Mouse (Mus musculus) lung, embryonic 14.5 days (tissue): ENCODE results near the gene Cdc42ep2. TPM values are rescaled to one million over a fixed set of nuclear protein-coding genes. Genes with fewer than 3 reads are reported as not detected.

Source experiments
- ATAC-seq: fragments of 200-750 bp; cut with Nextera tagmentation; 2 replicates; pipeline ENCODE4 v1.8.0; 2017; ENCODE audit warnings: mild to moderate bottlenecking, moderate TSS enrichment, moderate library complexity; ENCODE audit not compliant: insufficient read depth
- DNase-seq: peaks from one replicate; pipeline ENCODE4 v3.0.0-alpha.2; 2015
- H3K27ac ChIP-seq: fragments of 300-500 bp; sonication (generic); 2 replicates; pipeline ENCODE4 v1.5.1; 2014; ENCODE audit warnings: low read depth, mild to moderate bottlenecking, moderate library complexity
- H3K27me3 ChIP-seq: fragments of 300-500 bp; sonication (generic); 2 replicates; pipeline ENCODE4 v1.6.1; 2014; ENCODE audit warnings: low read length, control low read depth; ENCODE audit not compliant: insufficient read depth
- H3K36me3 ChIP-seq: fragments of 300-500 bp; sonication (generic); 2 replicates; pipeline ENCODE4 v1.6.1; 2014; ENCODE audit warnings: control low read depth; ENCODE audit not compliant: insufficient read depth
- H3K4me1 ChIP-seq: fragments of 300-500 bp; sonication (generic); 2 replicates; pipeline ENCODE4 v1.6.1; 2014; ENCODE audit warnings: antibody characterized with exemption, control low read depth; ENCODE audit not compliant: insufficient read depth
- H3K4me2 ChIP-seq: fragments of 300-500 bp; sonication (generic); 2 replicates; pipeline ENCODE4 v1.6.1; 2014; ENCODE audit warnings: mild to moderate bottlenecking
- H3K4me3 ChIP-seq: fragments of 300-500 bp; sonication (generic); 2 replicates; pipeline ENCODE4 v1.5.1; 2014; ENCODE audit warnings: low read depth, low read length
- H3K9ac ChIP-seq: fragments of 300-500 bp; sonication (generic); 2 replicates; pipeline ENCODE4 v1.6.1; 2014
- H3K9me3 ChIP-seq: fragments of 300-500 bp; sonication (generic); 2 replicates; pipeline ENCODE4 v1.6.1; 2016; ENCODE audit warnings: low read depth, low read length, control low read depth
- CTCF ChIP-seq: IDR thresholded peaks from 2 replicates; pipeline ENCODE4 v1.5.1; 2016; ENCODE audit warnings: antibody characterized with exemption, low read depth
- WGBS: fragments of 180-500 bp; shearing (Covaris S2); extraction: QIAGEN DNeasy Blood & Tissue Kit; methylation state at CpG from one replicate; pipeline ENCODE4 v1.1.7; 2014; 5-methylcytosine and 5-hydroxymethylcytosine counted together
- polyA plus RNA-seq: library from polyadenylated mRNA; unstranded; fragments of >200 nt; fragmentation: Nextera tagmentation; extraction: Ambion mirVana; gene quantifications from 2 replicates; pipeline ENCODE4 v1.2.1, GENCODE M21; 2014

Gene Cdc42ep2
- polyA plus RNA-seq, 1 experiment from 2014 or later, result 9.9 TPM

GRCm38 (mm10) chr19:5943404-5943803, 18.8 kb upstream of the Cdc42ep2 start:
- ATAC-seq (no peak), DNase-seq (no peak)
- Histone ChIP-seq H3K27ac (no peak overlapping the region), H3K9me3 (no peaks in the 10 kb centered on the region), H3K9ac (no peak overlapping the region), H3K36me3 (peaks cover 68% of the 10 kb centered on the region), H3K27me3 (no peaks in the 10 kb centered on the region), H3K4me3 (no peak overlapping the region), H3K4me2 (no peak overlapping the region), H3K4me1 (peaks cover 21% of the 10 kb centered on the region)
- TF ChIP-seq CTCF, result no peak
- WGBS, result 93% methylated on average over 15 of the region's 15 CpGs

GRCm38 (mm10) chr19:5942581-5942980, 18.0 kb upstream of the Cdc42ep2 start:
- DNase-seq (no peak), ATAC-seq (no peak)
- H3K9ac ChIP-seq, result no peak overlapping the region
- H3K4me2 ChIP-seq, result no peak overlapping the region
- H3K36me3 ChIP-seq, result peaks cover 60% of the 10 kb centered on the region
- no peaks in the 10 kb centered on the region for H3K9me3 ChIP-seq
- H3K4me3 ChIP-seq, result no peak overlapping the region
- no peaks in the 10 kb centered on the region for H3K27me3 ChIP-seq
- 82% methylated on average over 7 of the region's 7 CpGs for WGBS
- H3K27ac ChIP-seq, result no peak overlapping the region
- peaks cover 29% of the 10 kb centered on the region for H3K4me1 ChIP-seq
- no peak for TF ChIP-seq CTCF

GRCm38 (mm10) chr19:5940656-5941055, 16.0 kb upstream of the Cdc42ep2 start:
- ATAC-seq (no peak), DNase-seq (no peak)
- H3K4me2 ChIP-seq, result no peak overlapping the region
- H3K27ac ChIP-seq, result peak overlapping the region; percentile 44; the same call in 1 of the 2 replicates
- TF ChIP-seq CTCF, result no peak
- peaks cover 46% of the 10 kb centered on the region for H3K36me3 ChIP-seq
- no peak overlapping the region for H3K9ac ChIP-seq
- no peak overlapping the region for H3K4me3 ChIP-seq
- H3K4me1 ChIP-seq, result peaks cover 35% of the 10 kb centered on the region
- no peaks in the 10 kb centered on the region for H3K9me3 ChIP-seq
- H3K27me3 ChIP-seq, result no peaks in the 10 kb centered on the region
- WGBS, result 91% methylated on average over 10 of the region's 10 CpGs

- Histone ChIP-seq H3K27ac (no peak overlapping the region; the same call in 1 of the 2 replicates), H3K4me3 (no peak overlapping the region), H3K4me2 (no peak overlapping the region), H3K9me3 (no peaks in the 10 kb centered on the region), H3K36me3 (peaks cover 46% of the 10 kb centered on the region), H3K27me3 (no peaks in the 10 kb centered on the region), H3K4me1 (peaks cover 34% of the 10 kb centered on the region), H3K9ac (no peak overlapping the region)
- DNase-seq (peak; percentile 79), ATAC-seq (peak; percentile 20; the same call in 1 of the 2 replicates)
- TF ChIP-seq CTCF, result no peak
- WGBS, result 41% methylated on average over 4 of the region's 4 CpGs
These were observed 15.6 kb upstream of the Cdc42ep2 start for GRCm38 (mm10) chr19:5940173-5940572.

GRCm38 (mm10) chr19:5939715-5940114, 15.1 kb upstream of the Cdc42ep2 start:
- H3K9me3 ChIP-seq, result no peaks in the 10 kb centered on the region
- ATAC-seq, result no peak
- H3K27me3 ChIP-seq, result no peaks in the 10 kb centered on the region
- H3K36me3 ChIP-seq, result peaks cover 46% of the 10 kb centered on the region
- H3K27ac ChIP-seq, result no peak overlapping the region; the same call in 1 of the 2 replicates
- H3K4me2 ChIP-seq, result no peak overlapping the region
- 79% methylated on average over 5 of the region's 5 CpGs for WGBS
- H3K4me1 ChIP-seq, result peaks cover 35% of the 10 kb centered on the region
- DNase-seq, result no peak
- no peak for TF ChIP-seq CTCF
- H3K4me3 ChIP-seq, result no peak overlapping the region
- no peak overlapping the region for H3K9ac ChIP-seq

- DNase-seq (no peak), ATAC-seq (no peak)
- no peaks in the 10 kb centered on the region for H3K9me3 ChIP-seq
- no peak overlapping the region for H3K27ac ChIP-seq
- peaks cover 28% of the 10 kb centered on the region for H3K4me1 ChIP-seq
- no peaks in the 10 kb centered on the region for H3K27me3 ChIP-seq
- peaks cover 35% of the 10 kb centered on the region for H3K36me3 ChIP-seq
- no peak overlapping the region for H3K4me3 ChIP-seq
- no peak overlapping the region for H3K9ac ChIP-seq
- 90% methylated on average over 6 of the region's 6 CpGs for WGBS
- TF ChIP-seq CTCF, result no peak
- no peak overlapping the region for H3K4me2 ChIP-seq
These were observed 13.9 kb upstream of the Cdc42ep2 start for GRCm38 (mm10) chr19:5938516-5938915.

GRCm38 (mm10) chr19:5937836-5938406, 13.3 kb upstream of the Cdc42ep2 start:
- Histone ChIP-seq H3K9me3 (no peaks in the 10 kb centered on the region), H3K4me3 (no peak overlapping the region), H3K36me3 (peaks cover 29% of the 10 kb centered on the region), H3K27me3 (no peaks in the 10 kb centered on the region), H3K9ac (no peak overlapping the region), H3K4me2 (peak overlapping the region; percentile 29), H3K4me1 (peaks cover 28% of the 10 kb centered on the region), H3K27ac (peak overlapping the region; percentile 30; the same call in 1 of the 2 replicates)
- no peak for TF ChIP-seq CTCF
- WGBS, result 15% methylated on average over 14 of the region's 14 CpGs
- peak; percentile 61 for DNase-seq
- no peak; the same call in 1 of the 2 replicates for ATAC-seq
